Mouse (Mus musculus) forebrain, embryonic 11.5 days (tissue): ENCODE measurements around the gene Gm9844. TPM values are rescaled to one million over a fixed set of nuclear protein-coding genes. Genes with fewer than 3 reads are reported as not detected.

ENCODE experiments used
- ATAC-seq: fragments of 200-750 bp; cut with Nextera tagmentation; replicated peaks from 2 replicates; pipeline ENCODE4 v1.8.0; 2017; ENCODE audit warnings: moderate TSS enrichment; ENCODE audit not compliant: low FRiP score
- DNase-seq: peaks from one replicate; pipeline ENCODE4 v3.0.0-alpha.2; 2017; ENCODE audit warnings: low spot score
- H3K27ac ChIP-seq: fragments of 300-500 bp; sonication (generic); 2 replicates; pipeline ENCODE4 v1.5.1; 2014; ENCODE audit warnings: low read depth, low read length
- H3K27me3 ChIP-seq: fragments of 300-500 bp; sonication (generic); 2 replicates; pipeline ENCODE4 v1.6.1; 2014; ENCODE audit warnings: mild to moderate bottlenecking, low read length, mixed read lengths; ENCODE audit not compliant: control insufficient read depth, insufficient read depth
- H3K36me3 ChIP-seq: fragments of 300-500 bp; sonication (generic); 2 replicates; pipeline ENCODE4 v1.6.1; 2014; ENCODE audit warnings: mild to moderate bottlenecking, low read length, moderate library complexity, mixed read lengths; ENCODE audit not compliant: control insufficient read depth, insufficient read depth
- H3K4me1 ChIP-seq: fragments of 300-500 bp; sonication (generic); replicated peaks from 2 replicates; pipeline ENCODE4 v1.6.1; 2014; ENCODE audit warnings: low read length, mixed read lengths; ENCODE audit not compliant: control insufficient read depth, insufficient read depth
- H3K4me2 ChIP-seq: fragments of 300-500 bp; sonication (generic); 2 replicates; pipeline ENCODE4 v1.6.1; 2014; ENCODE audit warnings: low read depth, mild to moderate bottlenecking, low read length, moderate library complexity, mixed read lengths; ENCODE audit not compliant: severe bottlenecking
- H3K4me3 ChIP-seq: fragments of 300-500 bp; sonication (generic); 2 replicates; pipeline ENCODE4 v1.5.1; 2014; ENCODE audit warnings: low read depth, low read length
- H3K9ac ChIP-seq: fragments of 300-500 bp; sonication (generic); 2 replicates; pipeline ENCODE4 v1.6.1; 2014; ENCODE audit warnings: low read length
- H3K9me3 ChIP-seq: fragments of 300-500 bp; sonication (generic); 2 replicates; pipeline ENCODE4 v1.6.1; 2016; ENCODE audit warnings: low read length, mixed read lengths; ENCODE audit not compliant: control insufficient read depth
- WGBS: fragments of 180-500 bp; shearing (Covaris S2); extraction: QIAGEN DNeasy Blood & Tissue Kit; methylation state at CpG from one replicate; pipeline ENCODE4 v1.1.7; 2014; 5-methylcytosine and 5-hydroxymethylcytosine counted together
- polyA plus RNA-seq: library from polyadenylated mRNA; unstranded; fragments of >200 nt; fragmentation: Nextera tagmentation; extraction: Ambion mirVana; gene quantifications from 2 replicates; pipeline ENCODE4 v1.2.1, GENCODE M21; 2014

Gene Gm9844
- polyA plus RNA-seq, 1 experiment from 2014 or later = 15.9 TPM

- peaks cover 5% of the 10 kb centered on the region; the same call in 1 of the 2 replicates for H3K36me3 ChIP-seq
- peak; percentile 33 for DNase-seq
- ATAC-seq = no peak
- no peak overlapping the region for H3K9ac ChIP-seq
- H3K4me1 ChIP-seq = peaks cover 14% of the 10 kb centered on the region
- 93% methylated on average over 9 of the region's 9 CpGs for WGBS
- H3K4me3 ChIP-seq = no peak overlapping the region
- H3K27me3 ChIP-seq = no peaks in the 10 kb centered on the region
- no peaks in the 10 kb centered on the region for H3K9me3 ChIP-seq
- H3K4me2 ChIP-seq = no peak overlapping the region
- H3K27ac ChIP-seq = no peak overlapping the region
These were observed 20.6 kb downstream of the Gm9844 start for GRCm38 (mm10) chr7:24882416-24883199.

DNA sequence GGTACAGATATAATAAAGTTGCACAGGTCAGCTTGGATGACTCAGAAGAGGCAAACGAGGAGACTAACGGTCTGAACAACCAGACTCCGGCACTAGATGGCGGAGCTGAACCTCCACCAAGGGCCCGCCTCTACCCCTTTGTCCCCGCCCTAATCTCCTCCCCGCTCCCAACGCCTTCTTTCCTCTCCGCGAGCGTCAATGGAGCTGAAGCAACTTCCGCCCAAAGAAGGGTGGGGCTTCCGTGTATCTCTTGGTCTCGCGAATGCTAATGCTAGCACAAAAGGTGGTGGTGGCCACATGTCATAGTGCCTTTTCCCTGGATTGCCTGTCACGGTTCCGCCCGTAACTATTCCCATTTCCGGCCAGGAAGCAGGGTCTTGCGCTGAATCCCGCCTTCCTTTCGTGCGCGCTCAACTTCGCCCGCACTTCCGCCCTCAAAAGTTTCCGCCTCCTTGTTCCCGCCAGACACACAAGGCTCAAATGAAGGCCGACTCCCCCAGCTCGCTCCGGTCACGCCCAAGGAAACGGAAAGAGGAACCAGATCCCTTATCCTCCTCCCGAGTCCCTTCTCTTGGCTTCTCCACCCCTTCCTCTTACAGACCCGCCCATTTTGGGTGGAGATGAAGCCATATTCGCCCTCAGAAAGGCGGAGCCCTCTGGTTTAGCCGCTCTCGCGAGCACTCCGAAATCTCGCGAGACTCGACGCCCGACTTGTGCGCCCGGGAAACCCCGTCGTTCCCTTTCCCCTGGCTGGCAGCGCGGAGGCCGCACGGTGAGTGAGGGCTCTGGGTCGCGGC, 22.1 kb downstream of the Gm9844 start, which contains the start of gene Rps19:
Rps19 (plus strand) TSS at position 476 of the 797 bp plus-strand sequence.
- DNase-seq (peak; percentile 98), ATAC-seq (peak; percentile 92)
- Histone ChIP-seq H3K4me1 (peaks cover 14% of the 10 kb centered on the region), H3K36me3 (peaks cover 9% of the 10 kb centered on the region; the same call in 1 of the 2 replicates), H3K4me3 (peak within 1 kb of the TSS; percentile 98), H3K27me3 (no peaks in the 10 kb centered on the region), H3K4me2 (peak within 1 kb of the TSS; percentile 60), H3K9ac (peak within 1 kb of the TSS; percentile 100), H3K27ac (peak within 1 kb of the TSS; percentile 82), H3K9me3 (no peaks in the 10 kb centered on the region)
- WGBS = under 1% methylated on average over 56 of the region's 57 CpGs

- peaks cover 15% of the 10 kb centered on the region; the same call in 1 of the 2 replicates for H3K36me3 ChIP-seq
- H3K4me2 ChIP-seq = peak overlapping the region; percentile 60
- peak overlapping the region; percentile 100 for H3K9ac ChIP-seq
- H3K9me3 ChIP-seq = no peaks in the 10 kb centered on the region
- peaks cover 14% of the 10 kb centered on the region for H3K4me1 ChIP-seq
- under 1% methylated on average over 47 of the region's 47 CpGs for WGBS
- peak; percentile 16 for ATAC-seq
- peak overlapping the region; percentile 98 for H3K4me3 ChIP-seq
- DNase-seq = no peak
- no peaks in the 10 kb centered on the region for H3K27me3 ChIP-seq
- peak overlapping the region; percentile 82 for H3K27ac ChIP-seq
These were observed 22.8 kb downstream of the Gm9844 start for GRCm38 (mm10) chr7:24884693-24885291.

DNA sequence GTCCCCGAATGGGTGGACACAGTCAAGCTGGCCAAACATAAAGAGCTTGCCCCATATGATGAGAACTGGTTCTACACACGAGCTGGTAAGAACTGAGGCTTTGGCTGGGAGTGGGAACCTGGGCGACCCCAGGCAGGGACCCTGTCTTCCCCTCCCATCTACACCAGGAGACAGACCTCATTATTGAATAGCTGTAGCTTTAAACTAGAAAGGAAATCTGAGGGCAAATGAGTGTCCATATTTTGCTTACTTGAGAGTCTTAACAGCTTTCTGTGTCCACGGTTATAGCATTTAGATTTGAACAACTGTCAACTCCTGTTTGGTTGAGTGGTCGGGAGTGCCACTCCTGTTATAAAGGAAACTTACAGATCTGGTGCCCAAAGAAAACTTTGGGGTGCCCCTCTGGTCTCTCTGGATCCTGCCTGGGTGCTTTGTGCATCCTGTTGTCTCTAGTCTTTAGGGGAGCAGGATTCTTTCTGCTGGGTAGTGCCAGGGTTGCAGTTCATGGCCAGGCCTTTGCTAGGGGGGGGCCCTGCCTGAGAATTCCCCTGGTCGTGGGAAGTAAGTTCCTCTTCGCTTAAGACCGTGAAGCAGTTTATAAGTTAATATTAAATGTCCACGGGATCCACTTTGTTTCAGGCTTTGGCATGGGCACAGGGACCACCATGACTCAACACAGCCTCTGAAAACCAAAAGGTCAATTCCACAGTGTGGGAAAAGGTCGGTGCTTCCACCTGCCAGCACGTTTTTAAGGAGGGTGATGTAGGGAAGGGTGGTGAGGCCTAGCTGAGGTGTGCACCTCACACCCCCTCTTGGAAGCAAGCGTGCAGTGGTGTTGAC, 23.7 kb downstream of the Gm9844 start:
- no peak for DNase-seq
- H3K4me3 ChIP-seq = peak overlapping the region; percentile 98
- WGBS = 49% methylated on average over 12 of the region's 12 CpGs
- H3K36me3 ChIP-seq = peaks cover 18% of the 10 kb centered on the region; the same call in 1 of the 2 replicates
- H3K4me2 ChIP-seq = peak overlapping the region; percentile 60
- H3K4me1 ChIP-seq = peaks cover 14% of the 10 kb centered on the region
- no peak overlapping the region for H3K27ac ChIP-seq
- H3K27me3 ChIP-seq = no peaks in the 10 kb centered on the region
- H3K9ac ChIP-seq = peak overlapping the region; percentile 100
- H3K9me3 ChIP-seq = no peaks in the 10 kb centered on the region
- no peak for ATAC-seq

DNA sequence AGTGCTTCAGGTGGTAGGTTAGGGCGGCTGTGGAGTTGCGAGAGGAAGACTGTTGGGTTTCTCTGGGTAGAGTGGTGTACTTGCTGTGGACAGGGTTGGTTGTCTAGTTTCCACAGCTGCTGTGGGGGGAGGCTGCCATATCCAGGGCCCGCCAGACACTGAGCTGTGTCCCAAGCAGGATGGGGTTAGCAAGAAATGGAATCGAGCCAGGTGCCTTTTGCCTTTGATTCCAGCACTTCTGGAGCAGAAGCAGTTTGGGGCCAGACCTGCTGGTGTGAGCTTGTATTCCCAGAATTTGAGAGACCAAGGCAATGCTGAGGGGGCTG, 24.3 kb downstream of the Gm9844 start:
- H3K27me3 ChIP-seq = no peaks in the 10 kb centered on the region
- DNase-seq (no peak), ATAC-seq (no peak)
- no peak overlapping the region for H3K27ac ChIP-seq
- peaks cover 14% of the 10 kb centered on the region for H3K4me1 ChIP-seq
- peak overlapping the region; percentile 100 for H3K9ac ChIP-seq
- H3K9me3 ChIP-seq = no peaks in the 10 kb centered on the region
- peak overlapping the region; percentile 60 for H3K4me2 ChIP-seq
- peaks cover 18% of the 10 kb centered on the region; the same call in 1 of the 2 replicates for H3K36me3 ChIP-seq
- peak overlapping the region; percentile 98 for H3K4me3 ChIP-seq
- 79% methylated on average over 4 of the region's 4 CpGs for WGBS

GRCm38 (mm10) chr7:24887096-24887495, 25.1 kb downstream of the Gm9844 start:
- peaks cover 18% of the 10 kb centered on the region; the same call in 1 of the 2 replicates for H3K36me3 ChIP-seq
- H3K9ac ChIP-seq = peak overlapping the region; percentile 100
- WGBS = 77% methylated on average over 4 of the region's 4 CpGs
- H3K27ac ChIP-seq = no peak overlapping the region
- ATAC-seq (no peak), DNase-seq (no peak)
- H3K27me3 ChIP-seq = no peaks in the 10 kb centered on the region
- H3K9me3 ChIP-seq = no peaks in the 10 kb centered on the region
- no peak overlapping the region for H3K4me2 ChIP-seq
- H3K4me3 ChIP-seq = no peak overlapping the region
- H3K4me1 ChIP-seq = peaks cover 14% of the 10 kb centered on the region

DNA sequence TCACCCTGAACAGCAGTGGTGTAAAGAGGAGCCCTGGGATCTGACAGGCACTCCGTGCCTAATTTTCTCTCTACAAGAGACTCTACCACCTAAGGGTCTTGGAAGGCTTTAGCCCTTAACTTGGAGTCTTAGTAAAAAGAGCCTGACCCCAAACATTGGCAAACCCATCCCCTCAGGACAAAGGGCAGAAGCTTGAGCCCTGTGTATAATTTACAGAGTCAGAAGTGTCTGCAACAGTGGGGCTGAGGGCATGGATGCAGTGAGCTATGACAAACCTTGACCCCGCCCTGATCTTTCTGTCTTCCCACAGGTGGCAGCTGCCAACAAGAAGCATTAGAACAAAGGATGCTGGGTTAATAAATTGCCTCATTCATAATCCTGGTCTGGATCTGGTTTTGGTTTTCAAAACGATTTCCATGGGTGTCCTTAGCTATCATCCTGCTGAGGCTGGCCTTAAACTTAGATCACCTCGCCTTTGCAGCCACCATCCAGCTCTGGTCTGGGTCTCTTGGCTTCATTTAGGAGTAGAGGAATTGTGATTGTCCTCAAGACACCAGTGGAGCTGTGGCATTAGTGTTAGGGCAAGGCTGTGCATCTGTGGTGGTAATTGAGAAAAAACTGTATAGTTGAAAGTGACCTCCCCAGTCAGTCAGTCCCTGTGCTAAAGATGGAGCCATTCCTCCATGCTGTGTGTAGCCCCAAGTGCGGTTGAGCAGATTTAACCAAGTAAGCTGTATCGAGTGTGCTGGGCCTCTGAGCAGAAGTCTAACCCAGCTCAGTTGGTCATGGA, 27.6 kb downstream of the Gm9844 start:
- ATAC-seq = peak; percentile 6; the same call in 1 of the 2 replicates
- no peak overlapping the region for H3K27ac ChIP-seq
- H3K9me3 ChIP-seq = no peaks in the 10 kb centered on the region
- H3K9ac ChIP-seq = no peak overlapping the region
- 84% methylated on average over 6 of the region's 6 CpGs for WGBS
- no peak overlapping the region for H3K4me2 ChIP-seq
- H3K4me3 ChIP-seq = no peak overlapping the region
- H3K4me1 ChIP-seq = peaks cover 14% of the 10 kb centered on the region
- no peaks in the 10 kb centered on the region for H3K27me3 ChIP-seq
- no peak for DNase-seq
- peaks cover 18% of the 10 kb centered on the region; the same call in 1 of the 2 replicates for H3K36me3 ChIP-seq
